Mouse (Mus musculus) limb, embryonic 14.5 days (tissue): ENCODE results near the gene Gm17304. TPM values are rescaled to one million over a fixed set of nuclear protein-coding genes. Genes with fewer than 3 reads are reported as not detected.

Experiments
- ATAC-seq: fragments of 200-750 bp; cut with Nextera tagmentation; 2 replicates; pipeline ENCODE4 v1.8.0; 2017; ENCODE audit warnings: low read depth, moderate number of reproducible peaks, moderate TSS enrichment; ENCODE audit not compliant: low FRiP score
- DNase-seq: peaks from one replicate; pipeline ENCODE4 v3.0.0-alpha.2; 2015; ENCODE audit warnings: low spot score
- H3K27ac ChIP-seq: fragments of 300-500 bp; sonication (generic); replicated peaks from 2 replicates; pipeline ENCODE4 v1.5.1; 2014; ENCODE audit warnings: low read depth, mild to moderate bottlenecking, low read length, moderate library complexity, mixed read lengths
- H3K27me3 ChIP-seq: fragments of 300-500 bp; sonication (generic); 2 replicates; pipeline ENCODE4 v1.6.1; 2014; ENCODE audit warnings: low read length, mixed read lengths; ENCODE audit not compliant: control insufficient read depth, insufficient read depth
- H3K36me3 ChIP-seq: fragments of 300-500 bp; sonication (generic); 2 replicates; pipeline ENCODE4 v1.6.1; 2014; ENCODE audit warnings: mild to moderate bottlenecking, low read length, moderate library complexity, mixed read lengths; ENCODE audit not compliant: control insufficient read depth, insufficient read depth
- H3K4me1 ChIP-seq: fragments of 300-500 bp; sonication (generic); 2 replicates; pipeline ENCODE4 v1.6.1; 2014; ENCODE audit warnings: antibody characterized with exemption, low read length, mixed read lengths; ENCODE audit not compliant: control insufficient read depth, insufficient read depth
- H3K4me2 ChIP-seq: fragments of 300-500 bp; sonication (generic); replicated peaks from 2 replicates; pipeline ENCODE4 v1.6.1; 2014; ENCODE audit warnings: low read depth, mild to moderate bottlenecking, low read length, moderate library complexity; ENCODE audit not compliant: severe bottlenecking
- H3K4me3 ChIP-seq: fragments of 300-500 bp; sonication (generic); replicated peaks from 2 replicates; pipeline ENCODE4 v1.5.1; 2014; ENCODE audit warnings: low read length
- H3K9ac ChIP-seq: fragments of 300-500 bp; sonication (generic); 2 replicates; pipeline ENCODE4 v1.6.1; 2014; ENCODE audit warnings: mild to moderate bottlenecking, low read depth, low read length, moderate library complexity; ENCODE audit not compliant: severe bottlenecking
- H3K9me3 ChIP-seq: fragments of 300-500 bp; sonication (generic); 2 replicates; pipeline ENCODE4 v1.6.1; 2016; ENCODE audit warnings: low read length; ENCODE audit not compliant: control insufficient read depth
- POLR2A ChIP-seq: fragments of 200-500 bp; IDR thresholded peaks from 2 replicates; pipeline ENCODE4 v1.8.0; 2012; ENCODE audit warnings: inconsistent platforms, mild to moderate bottlenecking, moderate library complexity, borderline replicate concordance; ENCODE audit not compliant: insufficient read depth, insufficient read length; ENCODE audit errors: extremely low read depth
- WGBS: fragments of 180-500 bp; shearing (Covaris S2); extraction: QIAGEN DNeasy Blood & Tissue Kit; methylation state at CpG from one replicate; pipeline ENCODE4 v1.1.7; 2014; 5-methylcytosine and 5-hydroxymethylcytosine counted together
- polyA plus RNA-seq, 2 experiments: library from polyadenylated mRNA; depleted of rRNA in 1 of 2; stranded (reverse) in 1 of 2; unstranded in 1 of 2; fragments of >200 nt; fragmentation: Nextera tagmentation in 1 of 2; extraction: Ambion mirVana in 1 of 2; gene quantifications; 2 replicates each; pipeline versions ENCODE4 v1.2.1 to v1.2.3; 2012 to 2014

The Gm17304 gene
- polyA plus RNA-seq, 2 experiments = not detected

- Histone ChIP-seq H3K27me3 (no peaks in the 10 kb centered on the region), H3K4me3 (no peak overlapping the region), H3K9ac (no peak overlapping the region), H3K4me1 (no peaks in the 10 kb centered on the region), H3K36me3 (no peaks in the 10 kb centered on the region), H3K4me2 (no peak overlapping the region), H3K27ac (no peak overlapping the region), H3K9me3 (no peaks in the 10 kb centered on the region)
- ATAC-seq = no peak
- no peak for TF ChIP-seq POLR2A
- WGBS = 75% methylated on average over 5 of the region's 5 CpGs
- no peak for DNase-seq
Observed at GRCm38 (mm10) chr5:106590686-106591085, 18.2 kb upstream of the Gm17304 start.

DNA sequence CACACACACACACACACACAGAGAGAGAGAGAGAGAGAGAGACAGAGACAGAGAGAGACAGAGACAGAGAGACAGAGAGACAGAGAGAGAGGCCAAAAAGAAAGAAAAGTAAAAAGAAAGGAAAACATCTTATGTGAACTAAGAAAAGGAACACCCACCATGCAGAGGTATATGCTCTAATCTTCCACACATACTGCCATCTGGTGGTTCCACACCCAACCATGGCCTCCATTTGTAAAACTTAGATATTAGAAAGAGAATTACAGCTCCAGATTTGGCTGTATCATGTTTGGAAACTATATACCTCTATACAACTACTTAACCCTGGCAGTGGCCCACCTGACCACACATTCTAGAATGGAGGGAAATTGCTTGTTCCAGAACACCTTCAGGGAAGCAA is 14.5 kb upstream of the Gm17304 start:
- H3K36me3 ChIP-seq = peaks cover 6% of the 10 kb centered on the region
- H3K4me3 ChIP-seq = no peak overlapping the region
- DNase-seq (no peak), ATAC-seq (no peak)
- no peak for TF ChIP-seq POLR2A
- no peak overlapping the region for H3K4me2 ChIP-seq
- no peaks in the 10 kb centered on the region for H3K9me3 ChIP-seq
- no peaks in the 10 kb centered on the region for H3K4me1 ChIP-seq
- H3K9ac ChIP-seq = no peak overlapping the region
- H3K27me3 ChIP-seq = no peaks in the 10 kb centered on the region
- no peak overlapping the region for H3K27ac ChIP-seq

DNA sequence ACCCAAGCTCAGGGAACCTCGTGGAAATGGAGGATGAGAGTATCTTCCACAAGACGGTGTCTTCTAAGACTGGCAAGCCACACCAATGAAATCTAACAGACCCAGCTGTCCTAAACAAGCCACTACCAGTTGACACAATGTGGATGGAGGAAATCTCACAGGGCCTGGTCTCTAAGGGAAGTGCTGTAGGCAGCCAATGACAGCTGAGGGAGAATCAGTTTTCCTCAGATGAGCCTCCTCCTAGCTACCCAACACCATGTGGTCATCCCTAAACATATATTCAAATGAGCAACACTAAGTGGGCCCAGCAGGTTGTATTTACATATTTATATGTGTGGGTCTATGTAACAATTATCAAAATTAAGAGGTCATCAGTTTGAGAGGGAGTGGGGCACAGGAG is 11.4 kb upstream of the Gm17304 start:
- ATAC-seq (no peak), DNase-seq (no peak)
- H3K27ac ChIP-seq = no peak overlapping the region
- TF ChIP-seq POLR2A = no peak
- no peaks in the 10 kb centered on the region for H3K9me3 ChIP-seq
- H3K4me3 ChIP-seq = no peak overlapping the region
- peaks cover 15% of the 10 kb centered on the region for H3K36me3 ChIP-seq
- H3K27me3 ChIP-seq = no peaks in the 10 kb centered on the region
- H3K4me1 ChIP-seq = no peaks in the 10 kb centered on the region
- no peak overlapping the region for H3K4me2 ChIP-seq
- H3K9ac ChIP-seq = no peak overlapping the region
- WGBS = 91% methylated on average over 2 of the region's 2 CpGs

DNA sequence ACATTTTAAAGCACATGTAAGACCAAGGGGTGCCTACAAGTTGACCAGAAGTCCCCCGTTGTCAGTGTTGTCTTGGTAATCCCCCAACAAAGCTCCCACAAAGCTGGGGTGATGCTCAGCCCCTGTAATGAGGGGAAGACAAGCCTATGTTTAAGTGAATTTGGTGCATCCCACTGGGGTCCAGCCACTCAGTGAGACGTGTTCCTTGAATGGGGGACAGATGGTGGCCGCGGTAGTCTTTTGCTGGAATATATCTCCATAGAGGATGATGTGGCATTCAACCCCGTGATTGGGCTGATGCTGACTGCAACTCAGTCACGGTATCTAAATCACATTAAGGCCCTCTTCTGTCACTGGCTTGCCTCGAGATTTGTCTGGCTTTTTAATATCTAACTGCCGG is 9.4 kb upstream of the Gm17304 start:
- Histone ChIP-seq H3K4me1 (no peaks in the 10 kb centered on the region), H3K4me3 (no peak overlapping the region), H3K9ac (no peak overlapping the region), H3K4me2 (no peak overlapping the region), H3K27ac (no peak overlapping the region), H3K27me3 (no peaks in the 10 kb centered on the region), H3K9me3 (no peaks in the 10 kb centered on the region), H3K36me3 (peaks cover 15% of the 10 kb centered on the region)
- no peak for TF ChIP-seq POLR2A
- ATAC-seq (no peak), DNase-seq (no peak)
- 90% methylated on average over 8 of the region's 8 CpGs for WGBS

- H3K4me2 ChIP-seq = no peak overlapping the region
Observed at GRCm38 (mm10) chr5:106604381-106604780, 4.5 kb upstream of the Gm17304 start.

DNA sequence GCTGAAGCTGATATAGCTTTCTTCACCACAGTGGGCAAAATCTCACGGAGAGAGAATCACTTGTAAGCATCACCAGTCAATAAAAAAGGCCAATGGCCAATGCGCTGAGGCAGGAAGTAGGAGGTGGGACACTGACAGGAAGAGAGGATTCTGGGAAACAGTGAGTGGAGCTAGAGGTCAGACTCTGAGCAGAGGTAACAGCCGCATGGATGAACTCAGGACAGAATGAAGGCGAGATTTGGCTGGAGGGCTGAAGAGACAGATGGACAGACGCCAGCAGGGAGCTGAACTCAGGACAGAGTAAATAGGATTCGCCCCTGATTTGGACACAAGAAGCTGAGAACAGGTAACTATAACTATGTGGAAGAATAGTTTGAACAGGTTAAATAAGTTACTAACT is 3.8 kb upstream of the Gm17304 start:
- peaks cover 8% of the 10 kb centered on the region for H3K36me3 ChIP-seq
- H3K27ac ChIP-seq = no peak overlapping the region
- no peak overlapping the region for H3K9ac ChIP-seq
- H3K4me2 ChIP-seq = no peak overlapping the region
- WGBS = 86% methylated on average over 6 of the region's 6 CpGs
- no peak overlapping the region for H3K4me3 ChIP-seq
- no peaks in the 10 kb centered on the region for H3K4me1 ChIP-seq
- H3K9me3 ChIP-seq = no peaks in the 10 kb centered on the region
- no peak for TF ChIP-seq POLR2A
- ATAC-seq (no peak), DNase-seq (no peak)
- H3K27me3 ChIP-seq = no peaks in the 10 kb centered on the region

More at GRCm38 (mm10) chr5:106604381-106604780, 4.5 kb upstream of the Gm17304 start:
- no peaks in the 10 kb centered on the region for H3K4me1 ChIP-seq
- no peaks in the 10 kb centered on the region for H3K27me3 ChIP-seq
- H3K27ac ChIP-seq = no peak overlapping the region
- peaks cover 14% of the 10 kb centered on the region for H3K36me3 ChIP-seq
- DNase-seq = no peak
- no peak overlapping the region for H3K9ac ChIP-seq
- 92% methylated on average over 5 of the region's 5 CpGs for WGBS
- TF ChIP-seq POLR2A = no peak
- no peaks in the 10 kb centered on the region for H3K9me3 ChIP-seq
- ATAC-seq = no peak
- H3K4me3 ChIP-seq = no peak overlapping the region
